Mouse (Mus musculus): ENCODE data around the gene Gprc5b. TPM values are rescaled to one million over a fixed set of nuclear protein-coding genes. Genes with fewer than 3 reads are reported as not detected.

The Gprc5b gene
- total and polyA plus RNA-seq, 2 experiments: 0.17 to 0.37 TPM

- Histone ChIP-seq H3K27ac (replicated peaks; ENCODE audit: insufficient read depth, low read depth, low read length) (no peak overlapping the region), H3K79me2 (ENCODE audit: control insufficient read depth, insufficient read depth, low read length) (no peaks in the 10 kb centered on the region), H3K36me3 (ENCODE audit: control insufficient read depth, insufficient read depth, low read length) (no peaks in the 10 kb centered on the region), H3K9ac (ENCODE audit: low read depth, low read length) (no peak overlapping the region), H3K4me1 (ENCODE audit: control insufficient read depth, insufficient read depth, low read length) (peaks cover 3% of the 10 kb centered on the region; the same call in 1 of the 2 replicates), H3K27me3 (ENCODE audit: control insufficient read depth, insufficient read depth, low read length) (peaks cover 15% of the 10 kb centered on the region), H3K4me3 (ENCODE audit: insufficient read depth, low read depth, low read length) (peak overlapping the region; percentile 10; the same call in 1 of the 2 replicates)
- TF ChIP-seq CTCF (IDR thresholded peaks at IDR 0.05; ENCODE audit: low read depth, low read length) (no peak), POLR2A (IDR thresholded peaks at IDR 0.05; ENCODE audit: extremely low read depth, insufficient read depth, low read length) (no peak)
- DNase-seq (ENCODE audit: extremely low read depth, low read depth, low spot score): no peak
- WGBS: 12% methylated on average over 26 of the region's 26 CpGs
These were observed 1.3 kb downstream of the Gprc5b start for GRCm38 (mm10) chr7:118993597-118994230.

GRCm38 (mm10) chr7:118992623-118993405, 2.2 kb downstream of the Gprc5b start:
- no peak overlapping the region for H3K4me3 ChIP-seq (ENCODE audit: insufficient read depth, low read depth, low read length)

GRCm38 (mm10) chr7:118992080-118992560, 2.9 kb downstream of the Gprc5b start:
- peaks cover 3% of the 10 kb centered on the region; the same call in 1 of the 2 replicates for H3K4me1 ChIP-seq (ENCODE audit: control insufficient read depth, insufficient read depth, low read length)
- H3K27me3 ChIP-seq (ENCODE audit: control insufficient read depth, insufficient read depth, low read length): peaks cover 15% of the 10 kb centered on the region
- TF ChIP-seq CTCF (IDR thresholded peaks at IDR 0.05; ENCODE audit: low read depth, low read length) (no peak), POLR2A (IDR thresholded peaks at IDR 0.05; ENCODE audit: extremely low read depth, insufficient read depth, low read length) (no peak)
- H3K36me3 ChIP-seq (ENCODE audit: control insufficient read depth, insufficient read depth, low read length): no peaks in the 10 kb centered on the region
- 68% methylated on average over 6 of the region's 6 CpGs for WGBS
- no peaks in the 10 kb centered on the region for H3K79me2 ChIP-seq (ENCODE audit: control insufficient read depth, insufficient read depth, low read length)
- DNase-seq (ENCODE audit: extremely low read depth, low read depth, low spot score): no peak
- no peak overlapping the region for H3K9ac ChIP-seq (ENCODE audit: low read depth, low read length)
- no peak overlapping the region for H3K27ac ChIP-seq (replicated peaks; ENCODE audit: insufficient read depth, low read depth, low read length)
- H3K4me3 ChIP-seq (ENCODE audit: insufficient read depth, low read depth, low read length): no peak overlapping the region

More at GRCm38 (mm10) chr7:118992623-118993405, 2.2 kb downstream of the Gprc5b start:
- Histone ChIP-seq H3K9ac (ENCODE audit: low read depth, low read length) (no peak overlapping the region), H3K4me1 (ENCODE audit: control insufficient read depth, insufficient read depth, low read length) (peaks cover 3% of the 10 kb centered on the region; the same call in 1 of the 2 replicates), H3K27me3 (ENCODE audit: control insufficient read depth, insufficient read depth, low read length) (peaks cover 15% of the 10 kb centered on the region), H3K79me2 (ENCODE audit: control insufficient read depth, insufficient read depth, low read length) (no peaks in the 10 kb centered on the region), H3K36me3 (ENCODE audit: control insufficient read depth, insufficient read depth, low read length) (no peaks in the 10 kb centered on the region), H3K27ac (replicated peaks; ENCODE audit: insufficient read depth, low read depth, low read length) (no peak overlapping the region)
- TF ChIP-seq CTCF (IDR thresholded peaks at IDR 0.05; ENCODE audit: low read depth, low read length) (no peak), POLR2A (IDR thresholded peaks at IDR 0.05; ENCODE audit: extremely low read depth, insufficient read depth, low read length) (no peak)
- 69% methylated on average over 13 of the region's 13 CpGs for WGBS
- DNase-seq (ENCODE audit: extremely low read depth, low read depth, low spot score): no peak

DNA sequence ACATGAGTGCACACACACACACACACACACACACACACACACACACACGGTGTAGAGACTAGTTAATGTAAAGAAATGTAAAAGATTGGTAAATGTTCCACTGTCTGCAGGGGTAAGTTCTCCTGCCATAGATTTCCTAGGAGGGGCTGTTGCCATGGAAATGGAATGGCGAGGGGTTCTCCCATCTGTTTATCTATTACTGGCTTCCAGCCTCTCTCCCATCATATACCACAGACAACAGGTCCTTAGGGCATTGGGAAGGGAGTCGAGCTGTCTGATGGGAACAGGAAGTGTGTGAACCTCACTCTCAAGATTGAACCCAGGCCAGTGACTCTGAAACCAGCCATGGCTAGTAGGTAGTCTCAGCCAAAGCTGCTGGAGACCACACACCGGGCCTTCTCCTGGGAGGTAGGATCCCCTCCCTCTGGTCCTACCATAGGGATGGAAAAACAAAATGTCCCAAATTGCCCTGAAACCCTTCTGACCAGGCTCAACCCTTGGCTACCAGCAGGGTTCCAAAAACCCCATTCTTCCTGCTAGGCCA, 3.6 kb downstream of the Gprc5b start:
- no peak overlapping the region for H3K27ac ChIP-seq (replicated peaks; ENCODE audit: insufficient read depth, low read depth, low read length)
- DNase-seq (ENCODE audit: extremely low read depth, low read depth, low spot score): no peak
- no peak overlapping the region for H3K9ac ChIP-seq (ENCODE audit: low read depth, low read length)
- no peak overlapping the region for H3K4me3 ChIP-seq (ENCODE audit: insufficient read depth, low read depth, low read length)
- no peak for TF ChIP-seq CTCF (IDR thresholded peaks at IDR 0.05; ENCODE audit: low read depth, low read length)
- TF ChIP-seq POLR2A (IDR thresholded peaks at IDR 0.05; ENCODE audit: extremely low read depth, insufficient read depth, low read length): no peak
- peaks cover 3% of the 10 kb centered on the region; the same call in 1 of the 2 replicates for H3K4me1 ChIP-seq (ENCODE audit: control insufficient read depth, insufficient read depth, low read length)
- H3K36me3 ChIP-seq (ENCODE audit: control insufficient read depth, insufficient read depth, low read length): no peaks in the 10 kb centered on the region
- 73% methylated on average over 4 of the region's 4 CpGs for WGBS
- H3K79me2 ChIP-seq (ENCODE audit: control insufficient read depth, insufficient read depth, low read length): no peaks in the 10 kb centered on the region
- H3K27me3 ChIP-seq (ENCODE audit: control insufficient read depth, insufficient read depth, low read length): peaks cover 15% of the 10 kb centered on the region

DNA sequence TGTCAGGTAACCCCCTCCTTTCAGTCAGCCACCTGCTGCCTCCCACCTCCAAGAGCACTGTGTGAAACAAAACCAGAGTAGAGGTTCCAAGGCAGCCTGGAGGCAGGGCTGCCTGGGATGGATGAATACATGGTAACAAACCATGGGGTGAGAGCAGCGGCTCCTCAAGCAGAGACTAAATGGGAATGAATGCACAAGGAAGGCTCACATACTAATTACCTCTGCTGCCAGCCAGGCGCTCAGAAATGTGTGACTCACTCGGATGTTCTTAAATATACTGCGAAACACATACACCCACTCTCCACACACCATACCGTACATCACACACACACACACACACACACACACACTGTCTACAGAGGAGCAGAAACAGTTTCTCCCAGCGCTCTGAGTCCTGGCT, 4.7 kb downstream of the Gprc5b start:
- Histone ChIP-seq H3K27me3 (ENCODE audit: control insufficient read depth, insufficient read depth, low read length) (peaks cover 15% of the 10 kb centered on the region), H3K36me3 (ENCODE audit: control insufficient read depth, insufficient read depth, low read length) (no peaks in the 10 kb centered on the region), H3K4me3 (ENCODE audit: insufficient read depth, low read depth, low read length) (no peak overlapping the region), H3K79me2 (ENCODE audit: control insufficient read depth, insufficient read depth, low read length) (no peaks in the 10 kb centered on the region), H3K4me1 (ENCODE audit: control insufficient read depth, insufficient read depth, low read length) (peaks cover 3% of the 10 kb centered on the region; the same call in 1 of the 2 replicates), H3K27ac (replicated peaks; ENCODE audit: insufficient read depth, low read depth, low read length) (no peak overlapping the region), H3K9ac (ENCODE audit: low read depth, low read length) (no peak overlapping the region)
- TF ChIP-seq POLR2A (IDR thresholded peaks at IDR 0.05; ENCODE audit: extremely low read depth, insufficient read depth, low read length) (no peak), CTCF (IDR thresholded peaks at IDR 0.05; ENCODE audit: low read depth, low read length) (no peak)
- 95% methylated on average over 6 of the region's 6 CpGs for WGBS
- DNase-seq (ENCODE audit: extremely low read depth, low read depth, low spot score): no peak

All from liver, adult 2 months (tissue).